Mouse (Mus musculus) heart, adult 11 months (tissue): Measurements from ENCODE around the gene Dync2li1.

Experiments
- DNase-seq: peaks from one replicate; pipeline ENCODE4 v3.0.0; 2022

The Dync2li1 gene

DNA sequence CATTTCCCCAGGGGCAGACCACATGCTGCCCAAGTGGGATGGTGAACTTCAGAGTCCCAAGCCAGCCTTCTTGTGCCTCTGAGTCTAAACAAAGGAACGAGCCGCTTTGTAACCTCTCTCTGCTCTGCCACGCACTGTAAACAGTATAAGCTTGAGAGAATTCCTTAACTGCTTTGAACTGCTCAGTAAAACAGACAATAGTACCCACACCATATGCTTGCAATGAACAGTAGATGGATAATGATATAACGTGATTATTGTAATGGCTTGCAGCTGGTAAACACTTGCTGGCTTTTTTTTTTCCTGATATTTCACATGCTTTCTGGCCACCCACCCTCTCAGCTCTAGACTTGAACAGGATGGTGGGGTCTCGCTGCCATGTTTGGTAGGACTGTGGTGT, 61.7 kb downstream of the Dync2li1 start:
- no peak for DNase-seq

GRCm38 (mm10) chr17:84688834-84689233, 62.5 kb downstream of the Dync2li1 start:
- no peak for DNase-seq

DNA sequence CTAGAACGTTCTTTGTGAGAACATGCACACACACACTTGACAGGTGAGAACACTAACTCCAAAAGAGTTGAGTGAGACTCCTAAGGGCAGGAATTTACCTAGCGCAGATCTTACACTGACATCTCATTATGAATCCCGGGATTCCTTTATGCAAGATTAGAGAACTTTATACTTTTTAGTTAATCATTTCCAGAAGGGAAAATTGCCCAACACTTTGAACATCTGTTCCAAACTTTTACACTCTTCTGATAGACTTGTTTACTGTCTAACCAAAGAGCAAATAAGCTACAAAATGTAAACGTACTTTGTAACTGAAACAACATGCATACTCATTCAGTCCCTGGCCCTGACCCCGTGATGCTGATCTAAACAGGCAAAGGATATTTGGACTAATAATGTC, 63.0 kb downstream of the Dync2li1 start:
- DNase-seq: no peak

DNA sequence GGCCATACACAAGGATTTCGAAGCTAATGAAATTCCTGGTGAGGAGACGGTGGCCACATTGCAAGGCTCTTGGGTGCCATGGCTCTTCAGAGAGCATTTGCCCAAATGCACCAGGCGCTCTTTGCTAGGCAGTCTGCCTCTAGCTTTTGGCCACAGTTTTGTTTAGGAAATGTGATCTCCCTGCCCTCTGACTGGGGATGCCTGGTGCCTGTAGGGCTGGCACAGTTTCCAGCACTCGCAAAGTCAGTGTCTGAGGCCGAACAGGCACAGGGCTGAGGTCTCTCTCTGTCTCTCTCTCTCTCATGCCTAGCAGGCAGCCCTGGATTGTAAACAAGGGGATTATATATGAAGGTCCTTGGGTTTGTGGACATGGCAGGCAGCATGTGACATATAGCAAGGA, 63.8 kb downstream of the Dync2li1 start:
- DNase-seq: no peak

GRCm38 (mm10) chr17:84693741-84694140, 67.4 kb downstream of the Dync2li1 start:
- no peak for DNase-seq

DNA sequence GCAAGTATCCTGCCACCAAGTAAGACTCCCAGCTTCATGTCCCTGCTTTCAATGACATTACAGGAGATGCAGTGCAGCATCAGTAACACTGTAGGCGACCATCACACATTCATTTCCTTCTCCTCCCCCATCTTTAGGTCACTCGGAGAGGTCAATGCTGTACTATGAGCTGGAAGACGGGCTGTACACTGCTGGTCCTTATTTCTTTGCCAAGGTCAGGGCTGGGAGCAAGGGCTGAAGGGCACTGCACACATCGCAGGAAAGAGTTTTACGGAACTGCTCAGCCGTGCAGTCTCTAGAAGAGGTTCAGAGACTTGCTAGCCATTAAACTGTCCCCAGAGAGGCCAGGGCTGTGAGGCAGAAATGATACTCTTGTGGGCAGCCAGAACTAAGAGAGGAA, 70.2 kb downstream of the Dync2li1 start:
- DNase-seq: no peak

GRCm38 (mm10) chr17:84698727-84699126, 72.4 kb downstream of the Dync2li1 start:
- no peak for DNase-seq
